Mouse (Mus musculus): ENCODE data around the gene Dmtf1. TPM values are rescaled to one million over a fixed set of nuclear protein-coding genes. Genes with fewer than 3 reads are reported as not detected.
"Not testable (repeated sequence)": the region's sequence is repeated elsewhere in the genome, so short reads cannot be mapped to it uniquely, and the experiment has no call there.

The Dmtf1 gene
- 118 to 143 TPM (median 119 TPM) in 3 replicates for total RNA-seq (2017)

- peak; percentile 81 for ATAC-seq (replicated peaks; ENCODE audit: insufficient number of reproducible peaks, low FRiP score, low TSS enrichment, poor library complexity, severe bottlenecking)
Observed at GRCm38 (mm10) chr5:9161456-9162041, at the start of gene Dmtf1. Dmtf1 (minus strand) TSS chr5:9161776.

GRCm38 (mm10) chr5:9186467-9186866, 24.9 kb upstream of the Dmtf1 start:
- peak; percentile 87 for ATAC-seq (replicated peaks; ENCODE audit: insufficient number of reproducible peaks, low FRiP score, low TSS enrichment, poor library complexity, severe bottlenecking)

- 0 out of 2 replicates have a peak, but pooled peaks have one; percentile 40 for ATAC-seq (replicated peaks; ENCODE audit: insufficient number of reproducible peaks, low FRiP score, low TSS enrichment, poor library complexity, severe bottlenecking)
Observed at GRCm38 (mm10) chr5:9173295-9173694, 11.7 kb upstream of the Dmtf1 start.

- not testable (repeated sequence) for ATAC-seq (replicated peaks; ENCODE audit: insufficient number of reproducible peaks, low FRiP score, low TSS enrichment, poor library complexity, severe bottlenecking)
Observed at GRCm38 (mm10) chr5:9169328-9170005, 7.9 kb upstream of the Dmtf1 start.

GRCm38 (mm10) chr5:9166366-9166765, 4.8 kb upstream of the Dmtf1 start:
- ATAC-seq (replicated peaks; ENCODE audit: insufficient number of reproducible peaks, low FRiP score, low TSS enrichment, poor library complexity, severe bottlenecking), result no peak

GRCm38 (mm10) chr5:9165151-9165550, 3.6 kb upstream of the Dmtf1 start:
- ATAC-seq (replicated peaks; ENCODE audit: insufficient number of reproducible peaks, low FRiP score, low TSS enrichment, poor library complexity, severe bottlenecking), result not testable (repeated sequence)

- ATAC-seq (replicated peaks; ENCODE audit: insufficient number of reproducible peaks, low FRiP score, low TSS enrichment, poor library complexity, severe bottlenecking), result no peak
Observed at GRCm38 (mm10) chr5:9163411-9163810, 1.8 kb upstream of the Dmtf1 start.

GRCm38 (mm10) chr5:9162088-9162487, 512 bp upstream of the Dmtf1 start:
- peak; percentile 23 for ATAC-seq (replicated peaks; ENCODE audit: insufficient number of reproducible peaks, low FRiP score, low TSS enrichment, poor library complexity, severe bottlenecking)

GRCm38 (mm10) chr5:9160831-9161455, 633 bp downstream of the Dmtf1 start:
- ATAC-seq (replicated peaks; ENCODE audit: insufficient number of reproducible peaks, low FRiP score, low TSS enrichment, poor library complexity, severe bottlenecking), result no peak; the same call in 1 of the 2 replicates

- no peak for ATAC-seq (replicated peaks; ENCODE audit: insufficient number of reproducible peaks, low FRiP score, low TSS enrichment, poor library complexity, severe bottlenecking)
Observed at GRCm38 (mm10) chr5:9157336-9157735, 4.2 kb downstream of the Dmtf1 start.

GRCm38 (mm10) chr5:9156746-9157145, 4.8 kb downstream of the Dmtf1 start:
- no peak for ATAC-seq (replicated peaks; ENCODE audit: insufficient number of reproducible peaks, low FRiP score, low TSS enrichment, poor library complexity, severe bottlenecking)

GRCm38 (mm10) chr5:9149273-9149850, 12.2 kb downstream of the Dmtf1 start:
- ATAC-seq (replicated peaks; ENCODE audit: insufficient number of reproducible peaks, low FRiP score, low TSS enrichment, poor library complexity, severe bottlenecking), result no peak

GRCm38 (mm10) chr5:9142376-9142775, 19.2 kb downstream of the Dmtf1 start:
- ATAC-seq (replicated peaks; ENCODE audit: insufficient number of reproducible peaks, low FRiP score, low TSS enrichment, poor library complexity, severe bottlenecking), result no peak

GRCm38 (mm10) chr5:9140724-9141123, 20.9 kb downstream of the Dmtf1 start:
- no peak for ATAC-seq (replicated peaks; ENCODE audit: insufficient number of reproducible peaks, low FRiP score, low TSS enrichment, poor library complexity, severe bottlenecking)

GRCm38 (mm10) chr5:9135588-9135987, 26.0 kb downstream of the Dmtf1 start:
- ATAC-seq (replicated peaks; ENCODE audit: insufficient number of reproducible peaks, low FRiP score, low TSS enrichment, poor library complexity, severe bottlenecking), result no peak

GRCm38 (mm10) chr5:9131786-9132185, 29.8 kb downstream of the Dmtf1 start:
- no peak for ATAC-seq (replicated peaks; ENCODE audit: insufficient number of reproducible peaks, low FRiP score, low TSS enrichment, poor library complexity, severe bottlenecking)

- ATAC-seq (replicated peaks; ENCODE audit: insufficient number of reproducible peaks, low FRiP score, low TSS enrichment, poor library complexity, severe bottlenecking), result no peak
Observed at GRCm38 (mm10) chr5:9128566-9128965, 33.0 kb downstream of the Dmtf1 start.

- ATAC-seq (replicated peaks; ENCODE audit: insufficient number of reproducible peaks, low FRiP score, low TSS enrichment, poor library complexity, severe bottlenecking), result no peak
Observed at GRCm38 (mm10) chr5:9124134-9124533, 37.4 kb downstream of the Dmtf1 start.

- ATAC-seq (replicated peaks; ENCODE audit: insufficient number of reproducible peaks, low FRiP score, low TSS enrichment, poor library complexity, severe bottlenecking), result no peak
Observed at GRCm38 (mm10) chr5:9114162-9114561, 47.4 kb downstream of the Dmtf1 start.

- ATAC-seq (replicated peaks; ENCODE audit: insufficient number of reproducible peaks, low FRiP score, low TSS enrichment, poor library complexity, severe bottlenecking), result peak; percentile 72
Observed at GRCm38 (mm10) chr5:9111759-9112158, 49.8 kb downstream of the Dmtf1 start.
